10 mouse cellular contexts compared by ENCODE assay signal in genomic region chr6:48546271-48546670, GRCm38 (mm10). TPM values are rescaled to one million over a fixed set of nuclear protein-coding genes. Genes with fewer than 3 reads are reported as not detected.
DNase-seq lines count a peak whose midpoint lies in the region; ATAC-seq and TF ChIP-seq lines count a peak whose summit lies in the region.
"Had no signal": no experiment of that assay in that cellular context is flagged by ENCODE, and none has a peak within 500 bp of the region (broad histone marks: within the 10 kb centered on the region; RNA-seq: fewer than 3 reads in every experiment).

No protein-coding gene starts in this region.

- no peak for ATAC-seq in heart, embryonic 12.5 days (ENCODE audit: insufficient number of reproducible peaks, low FRiP score)
- ATAC-seq in intestine, embryonic 15.5 days = no peak; the same call in 1 of the 2 replicates

- no peak overlapping the region for H3K4me3 ChIP-seq in heart, embryonic 12.5 days
- no peak overlapping the region for H3K4me3 ChIP-seq in myocyte
- no peak overlapping the region for H3K4me3 ChIP-seq in intestine, embryonic 15.5 days (replicated peaks)

- TF ChIP-seq POLR2A in myocyte (IDR thresholded peaks at IDR 0.05; ENCODE audit: insufficient read length, low read depth) = no peak

- H3K4me2 ChIP-seq in heart, embryonic 12.5 days = no peak overlapping the region
- H3K4me2 ChIP-seq in myocyte (ENCODE audit: low read depth) = peak overlapping the region; percentile 32
- no peak overlapping the region for H3K4me2 ChIP-seq in intestine, embryonic 15.5 days (replicated peaks)

- H3ac ChIP-seq in myocyte (ENCODE audit: control insufficient read depth, insufficient read length) = no peak overlapping the region

- 33% methylated on average over 1 of the region's 1 CpGs for WGBS in heart, embryonic 12.5 days
- 70% methylated on average over 1 of the region's 1 CpGs for WGBS in intestine, embryonic 15.5 days

- H3K36me3 ChIP-seq in heart, embryonic 12.5 days = no peaks in the 10 kb centered on the region
- H3K36me3 ChIP-seq in myocyte (ENCODE audit: control insufficient read depth, insufficient read depth) = no peaks in the 10 kb centered on the region
- no peaks in the 10 kb centered on the region for H3K36me3 ChIP-seq in intestine, embryonic 15.5 days

- no peaks in the 10 kb centered on the region for H3K27me3 ChIP-seq in heart, embryonic 12.5 days (replicated peaks)
- H3K27me3 ChIP-seq in myocyte (ENCODE audit: control insufficient read depth, insufficient read depth, insufficient read length) = no peaks in the 10 kb centered on the region
- no peaks in the 10 kb centered on the region for H3K27me3 ChIP-seq in intestine, embryonic 15.5 days (replicated peaks)

- no peak overlapping the region for H3K27ac ChIP-seq in heart, embryonic 12.5 days (ENCODE audit: poor library complexity, severe bottlenecking)
- no peak overlapping the region for H3K27ac ChIP-seq in intestine, embryonic 15.5 days

- intact Hi-C loops in heart, postnatal 10 days (cut with DNase I) = loop anchor here (2.0 kb wide), 1 partner anchor 37 kb away; no protein-coding TSS in a partner anchor

- H3K4me1 ChIP-seq in heart, embryonic 12.5 days (replicated peaks) = peaks cover 10% of the 10 kb centered on the region
- H3K4me1 ChIP-seq in intestine, embryonic 15.5 days (replicated peaks) = peaks cover 4% of the 10 kb centered on the region; the same call in 1 of the 2 replicates

- H3K9ac ChIP-seq in heart, embryonic 12.5 days = no peak overlapping the region
- H3K9ac ChIP-seq in intestine, embryonic 15.5 days = no peak overlapping the region

- H3K79me2 ChIP-seq in myocyte (ENCODE audit: control insufficient read depth, insufficient read depth) = no peaks in the 10 kb centered on the region

- H3K9me3 ChIP-seq in heart, embryonic 12.5 days (replicated peaks) = no peaks in the 10 kb centered on the region
- no peaks in the 10 kb centered on the region for H3K9me3 ChIP-seq in intestine, embryonic 15.5 days

- DNase-seq in heart, postnatal 10 days = peak; percentile 30 to 60
- DNase-seq in 3T3-L1 (ENCODE audit: low read depth, low spot score) (peak; percentile 57), ES-CJ7 (ENCODE audit: low read depth, low spot score) (peak; percentile 57)
- DNase-seq in heart, postnatal 4 days = peak; percentile 55
- no peak for DNase-seq in urinary bladder, adult 18-20 months (ENCODE audit: low spot score in 2 of 2)

TF ChIP-seq in myocyte, 11 proteins besides CTCF, POLR2A, EP300 and RAD21:
- TF ChIP-seq MYOD1 (IDR thresholded peaks at IDR 0.05; ENCODE audit: control insufficient read depth in 1 of 3, insufficient read length in 2 of 3, low read depth in 2 of 3) = no peak
- no peak for TF ChIP-seq MYOG (IDR thresholded peaks at IDR 0.05; ENCODE audit: control insufficient read depth in 1 of 3, insufficient read depth in 1 of 3, insufficient read length in 2 of 3, low read depth in 2 of 3)
- TF ChIP-seq TCF3 (IDR thresholded peaks at IDR 0.05; ENCODE audit: insufficient read length, low read depth) = no peak
- no peak for TF ChIP-seq REST (IDR thresholded peaks at IDR 0.05; ENCODE audit: insufficient read depth, insufficient read length)
- no peak for TF ChIP-seq POLR2AphosphoS2 (IDR thresholded peaks at IDR 0.05; ENCODE audit: insufficient read length, low read depth)
- no peak for TF ChIP-seq USF1 (IDR thresholded peaks at IDR 0.05; ENCODE audit: low read depth)
- no peak for TF ChIP-seq SRF (IDR thresholded peaks at IDR 0.05; ENCODE audit: control insufficient read depth, insufficient read length, low read depth)
- TF ChIP-seq TCF12 (IDR thresholded peaks at IDR 0.05; ENCODE audit: insufficient read depth, poor library complexity, severe bottlenecking) = no peak
- no peak for TF ChIP-seq E2F4 (IDR thresholded peaks at IDR 0.05; ENCODE audit: insufficient read depth)
- TF ChIP-seq MAX (IDR thresholded peaks at IDR 0.05; ENCODE audit: low read depth) = no peak
- TF ChIP-seq CEBPB (IDR thresholded peaks at IDR 0.05; ENCODE audit: insufficient read depth, poor library complexity, severe bottlenecking) = no peak

RNA-seq across cellular contexts. Expression of gene Lrrc61, which starts 8.3 kb away (rescaled TPM):
- total RNA-seq in heart, postnatal 10 days (2021) = 10 to 100 TPM; 12.4 to 16.7 TPM
- polyA plus RNA-seq in heart, embryonic 12.5 days (2016; fragmentation: Nextera tagmentation; extraction: Ambion mirVana) = 8.6 and 9.1 TPM in 2 replicates
- total RNA-seq in heart, postnatal 4 days (2021) = 1 to 10 TPM; 7.5 to 9.1 TPM
- polyA plus RNA-seq in myocyte (2012; fragmentation: generic; extraction: Trizol) = 10.0 TPM
- polyA plus RNA-seq in intestine, embryonic 15.5 days (2015; fragmentation: Nextera tagmentation; extraction: Ambion mirVana) = 8.1 and 9.5 TPM in 2 replicates

RNA-seq across cellular contexts. Expression of gene Atp6v0e2, which starts 8.9 kb away (rescaled TPM):
- total RNA-seq in heart, postnatal 10 days (2021) = 10 to 100 TPM; 14.4 to 15.7 TPM
- polyA plus RNA-seq in heart, embryonic 12.5 days (2016; fragmentation: Nextera tagmentation; extraction: Ambion mirVana) = 20.4 and 20.5 TPM in 2 replicates
- 10 to 100 TPM; 14.0 to 16.4 TPM for total RNA-seq in heart, postnatal 4 days (2021)
- 5.1 TPM for polyA plus RNA-seq in myocyte (2012; fragmentation: generic; extraction: Trizol)
- polyA plus RNA-seq in intestine, embryonic 15.5 days (2015; fragmentation: Nextera tagmentation; extraction: Ambion mirVana) = 23.3 and 25.0 TPM in 2 replicates

RNA-seq across cellular contexts. Expression of gene Rarres2, which starts 26.3 kb away (rescaled TPM):
- total RNA-seq in heart, postnatal 10 days (2021) = 100 to 1,000 TPM in 1 of 2 experiments, 10 to 100 TPM in 1; 86.7 to 106 TPM
- 24.7 and 26.4 TPM in 2 replicates for polyA plus RNA-seq in heart, embryonic 12.5 days (2016; fragmentation: Nextera tagmentation; extraction: Ambion mirVana)
- total RNA-seq in heart, postnatal 4 days (2021) = 10 to 100 TPM; 69.3 to 70.3 TPM
- polyA plus RNA-seq in myocyte (2012; fragmentation: generic; extraction: Trizol) = 0.17 TPM
- 87.2 and 87.9 TPM in 2 replicates for polyA plus RNA-seq in intestine, embryonic 15.5 days (2015; fragmentation: Nextera tagmentation; extraction: Ambion mirVana)

RNA-seq across cellular contexts. Expression of gene Gm45021, which starts 43.1 kb away (rescaled TPM):
- not detected for total RNA-seq in heart, postnatal 10 days (2021)
- 1.5 TPM in 1 of 2 replicates, not detected in the other for polyA plus RNA-seq in heart, embryonic 12.5 days (2016; fragmentation: Nextera tagmentation; extraction: Ambion mirVana)
- not detected for total RNA-seq in heart, postnatal 4 days (2021)
- not detected for polyA plus RNA-seq in myocyte (2012; fragmentation: generic; extraction: Trizol)
- not detected in 2 replicates for polyA plus RNA-seq in intestine, embryonic 15.5 days (2015; fragmentation: Nextera tagmentation; extraction: Ambion mirVana)
- polyA plus RNA-seq: large intestine, adult 2 months; neural tube, embryonic 14.5 days had no signal

RNA-seq across cellular contexts. Expression of gene Repin1, which starts 47.4 kb away (rescaled TPM):
- total RNA-seq in heart, postnatal 10 days (2021) = 10 to 100 TPM; 24.3 to 27.7 TPM
- 32.1 and 32.7 TPM in 2 replicates for polyA plus RNA-seq in heart, embryonic 12.5 days (2016; fragmentation: Nextera tagmentation; extraction: Ambion mirVana)
- total RNA-seq in heart, postnatal 4 days (2021) = 10 to 100 TPM; 30.4 to 31.2 TPM
- 15.3 TPM for polyA plus RNA-seq in myocyte (2012; fragmentation: generic; extraction: Trizol)
- 23.6 and 24.9 TPM in 2 replicates for polyA plus RNA-seq in intestine, embryonic 15.5 days (2015; fragmentation: Nextera tagmentation; extraction: Ambion mirVana)

Comparison
In these comparisons a context has a peak if more than half of its experiments do, and no peak if none do; other contexts are left out.
1. DNase-seq: peak in heart, postnatal 10 days (2 of 2), 3T3-L1 (single experiment), ES-CJ7 (single experiment) and heart, postnatal 4 days (single experiment); none in urinary bladder, adult 18-20 months (0 of 2).
2. RNA of gene Rarres2, which starts 26.3 kb away (polyA plus RNA-seq): 87.2 to 87.9 TPM in intestine, embryonic 15.5 days and 24.7 to 26.4 TPM in heart, embryonic 12.5 days; 0.17 TPM in myocyte (single experiment); every median in the first group is over 10 times any median in the second.